Mouse (Mus musculus) retina, embryonic 14.5 days (tissue): ENCODE results near the gene Kcnma1.

Source experiments
- DNase-seq: peaks from one replicate; pipeline ENCODE4 v3.0.0-alpha.2; 2015; ENCODE audit warnings: low spot score

Kcnma1 gene

DNA sequence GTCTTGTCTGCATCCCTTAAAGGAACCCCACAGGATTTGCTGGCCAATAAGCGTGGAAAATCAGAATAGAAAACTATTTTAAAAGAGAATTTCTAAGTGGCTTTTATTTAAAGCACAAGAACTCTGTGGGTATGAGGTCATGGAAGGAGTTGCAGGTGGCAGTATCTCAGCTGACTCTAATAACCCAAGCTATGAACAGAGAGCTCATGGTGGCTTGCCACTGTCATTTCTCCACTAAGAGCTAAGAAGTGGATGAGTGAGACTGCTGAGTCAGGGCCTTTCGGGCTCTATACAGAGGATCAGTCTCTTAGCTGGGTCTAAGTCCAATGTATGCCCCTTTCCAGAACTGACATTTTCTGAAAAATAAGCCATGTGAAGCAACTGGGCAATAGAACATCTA is 713.8 kb downstream of the Kcnma1 start:
- DNase-seq = no peak

GRCm38 (mm10) chr14:23290634-23291033 is 723.7 kb downstream of the Kcnma1 start:
- DNase-seq = no peak

- DNase-seq = peak; percentile 23
These were observed 747.6 kb downstream of the Kcnma1 start for GRCm38 (mm10) chr14:23266554-23267309.

GRCm38 (mm10) chr14:23253154-23253553 is 761.1 kb downstream of the Kcnma1 start:
- no peak for DNase-seq

- DNase-seq = no peak
These were observed 769.8 kb downstream of the Kcnma1 start for GRCm38 (mm10) chr14:23244446-23244845.

DNA sequence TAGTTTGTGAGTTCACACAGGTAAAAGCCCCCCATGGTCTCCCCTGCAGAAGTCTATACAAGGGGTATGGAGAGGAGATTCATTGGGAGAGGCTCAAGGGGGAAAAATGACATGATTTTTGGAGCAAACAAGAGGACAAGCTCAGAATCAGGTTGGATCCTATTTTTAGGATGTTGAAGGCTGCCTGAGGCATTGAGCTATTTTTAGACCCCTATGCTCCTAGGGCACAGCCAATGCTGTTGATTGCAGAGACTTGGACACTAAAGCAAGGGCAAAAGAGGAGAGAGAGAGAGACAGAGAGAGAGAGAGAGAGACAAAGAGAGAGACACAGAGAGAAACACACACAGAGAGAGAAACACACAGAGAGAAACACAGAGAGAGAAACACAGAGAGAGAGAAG is 770.4 kb downstream of the Kcnma1 start:
- DNase-seq = no peak
